Mouse (Mus musculus) urinary bladder, postnatal 10 days (tissue): ENCODE results near the gene Slc25a39.
"Not testable (repeated sequence)": the region's sequence is repeated elsewhere in the genome, so short reads cannot be mapped to it uniquely, and the experiment has no call there.

Source experiments
- DNase-seq: peaks from one replicate; pipeline ENCODE4 v3.0.0; 2022; ENCODE audit warnings: low spot score

Slc25a39 gene

GRCm38 (mm10) chr11:102371926-102372685, 35.6 kb downstream of the Slc25a39 start:
- no peak for DNase-seq

GRCm38 (mm10) chr11:102370285-102370684, 37.5 kb downstream of the Slc25a39 start:
- no peak for DNase-seq

- DNase-seq, result no peak
These were observed 38.5 kb downstream of the Slc25a39 start for GRCm38 (mm10) chr11:102369263-102369662.

GRCm38 (mm10) chr11:102368347-102368746, 39.4 kb downstream of the Slc25a39 start:
- DNase-seq, result no peak

- DNase-seq, result no peak
These were observed 40.1 kb downstream of the Slc25a39 start for GRCm38 (mm10) chr11:102367504-102368280.

GRCm38 (mm10) chr11:102366103-102366502, 41.6 kb downstream of the Slc25a39 start, which contains the start of gene Slc4a1:
TSS of gene Slc4a1 (minus strand) at chr11:102366203.
- DNase-seq, result not testable (repeated sequence)

GRCm38 (mm10) chr11:102365699-102366098, 42.0 kb downstream of the Slc25a39 start:
- DNase-seq, result no peak

GRCm38 (mm10) chr11:102364570-102365371, 43.0 kb downstream of the Slc25a39 start:
- no peak for DNase-seq

GRCm38 (mm10) chr11:102363623-102364022, 44.1 kb downstream of the Slc25a39 start:
- no peak for DNase-seq

GRCm38 (mm10) chr11:102361776-102362495, 45.8 kb downstream of the Slc25a39 start:
- no peak for DNase-seq

GRCm38 (mm10) chr11:102358365-102358764, 49.4 kb downstream of the Slc25a39 start:
- no peak for DNase-seq

GRCm38 (mm10) chr11:102356636-102357350, 51.0 kb downstream of the Slc25a39 start:
- no peak for DNase-seq

- DNase-seq, result no peak
These were observed 51.6 kb downstream of the Slc25a39 start for GRCm38 (mm10) chr11:102356190-102356589.

GRCm38 (mm10) chr11:102355501-102355900, 52.2 kb downstream of the Slc25a39 start:
- no peak for DNase-seq

GRCm38 (mm10) chr11:102353021-102353431, 54.7 kb downstream of the Slc25a39 start:
- DNase-seq, result no peak
